Mouse (Mus musculus) heart, adult 8-10 months (tissue): Measurements from ENCODE around the gene Ttll11. TPM values are rescaled to one million over a fixed set of nuclear protein-coding genes. Genes with fewer than 3 reads are reported as not detected.

Experiments used
- DNase-seq: peaks from one replicate; pipeline ENCODE4 v3.0.0; 2022; ENCODE audit warnings: low spot score
- total RNA-seq, 4 experiments: library from RNA; stranded (reverse); gene quantifications; 2 replicates each; pipeline ENCODE4 v1.2.4; 2022

The Ttll11 gene
- total RNA-seq, 4 experiments from 2014 or later: 1.5 to 2.7 (median 1.8) TPM

- DNase-seq: no peak
Observed at GRCm38 (mm10) chr2:35728633-35729032, 251.1 kb downstream of the Ttll11 start.

DNA sequence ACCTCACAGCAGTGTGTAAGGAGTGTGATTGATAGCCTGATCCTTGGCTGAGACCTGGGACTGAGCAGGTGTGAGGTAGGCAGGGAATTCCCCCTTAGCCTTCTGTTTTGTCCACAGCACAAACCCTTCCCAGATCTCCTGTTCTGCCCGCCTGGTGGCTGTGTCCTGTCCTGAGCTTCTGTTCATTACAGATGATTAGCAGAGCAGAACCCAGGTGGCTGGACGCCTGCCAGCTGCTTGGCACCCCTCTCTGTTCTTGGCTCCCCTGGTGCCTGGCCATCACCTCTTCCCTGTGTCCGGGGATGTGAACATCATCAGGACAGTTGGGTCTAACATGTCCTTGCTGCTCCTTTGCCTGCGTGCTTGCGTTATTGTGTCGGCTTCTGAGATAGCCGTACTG is 256.0 kb downstream of the Ttll11 start:
- no peak for DNase-seq

DNA sequence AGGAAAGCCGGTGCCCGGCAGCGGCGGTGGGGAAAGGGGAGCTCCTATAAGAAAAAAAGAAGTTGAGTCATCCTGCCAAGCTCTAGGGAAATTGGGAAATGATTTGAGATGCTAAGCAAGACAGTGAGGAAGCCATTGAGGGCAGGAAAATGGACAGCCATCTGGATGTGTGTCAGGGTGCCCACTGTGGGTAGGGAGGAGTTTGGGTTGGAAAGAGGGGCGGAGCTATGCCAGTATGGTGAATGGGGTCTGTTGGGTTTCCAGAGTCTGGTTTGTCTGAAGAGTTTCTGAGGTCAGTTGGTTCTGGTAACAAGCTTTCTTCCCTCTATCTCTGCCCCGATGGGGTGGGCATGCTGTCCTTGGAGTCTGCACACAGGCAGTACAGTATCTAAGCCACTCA is 256.4 kb downstream of the Ttll11 start:
- no peak for DNase-seq

GRCm38 (mm10) chr2:35722821-35723220 is 256.9 kb downstream of the Ttll11 start:
- no peak for DNase-seq

DNA sequence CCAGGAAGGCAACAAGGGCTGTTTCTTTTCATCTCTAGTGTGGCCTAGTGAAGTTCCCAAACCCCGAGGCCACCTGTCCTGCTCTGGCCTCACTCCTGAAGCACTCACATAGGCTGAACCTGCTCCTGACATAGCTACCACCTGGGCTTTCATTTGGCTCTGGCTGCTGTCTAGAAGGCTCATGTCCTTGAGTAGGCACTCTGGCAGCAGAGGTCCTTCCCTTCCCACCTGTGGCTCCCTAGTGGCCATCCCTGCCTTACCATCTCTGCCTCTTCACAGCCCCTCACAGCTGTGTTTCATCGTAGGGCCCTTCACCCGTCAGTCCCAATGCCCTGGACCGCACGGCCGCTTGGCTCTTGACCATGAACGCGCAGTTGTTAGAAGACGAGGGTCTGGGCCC is 258.8 kb downstream of the Ttll11 start:
- no peak for DNase-seq

DNA sequence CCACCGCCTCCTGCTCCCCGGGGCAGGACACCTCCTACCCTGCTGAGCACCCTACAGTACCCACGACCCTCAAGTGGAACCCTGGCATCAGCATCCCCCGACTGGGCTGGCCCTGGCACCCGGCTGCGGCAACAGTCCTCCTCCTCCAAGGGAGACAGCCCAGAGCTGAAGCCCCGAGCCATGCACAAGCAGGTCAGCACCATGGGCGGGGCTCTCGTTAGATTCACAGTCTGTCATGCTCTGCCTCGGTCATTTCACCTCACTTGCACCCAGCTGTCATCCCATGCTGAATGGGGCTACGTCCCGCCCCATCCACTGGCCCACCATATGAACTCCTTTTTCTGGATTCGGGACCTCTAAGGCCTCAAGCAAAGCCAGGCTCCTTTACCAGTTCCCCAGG is 259.2 kb downstream of the Ttll11 start:
- no peak for DNase-seq

DNA sequence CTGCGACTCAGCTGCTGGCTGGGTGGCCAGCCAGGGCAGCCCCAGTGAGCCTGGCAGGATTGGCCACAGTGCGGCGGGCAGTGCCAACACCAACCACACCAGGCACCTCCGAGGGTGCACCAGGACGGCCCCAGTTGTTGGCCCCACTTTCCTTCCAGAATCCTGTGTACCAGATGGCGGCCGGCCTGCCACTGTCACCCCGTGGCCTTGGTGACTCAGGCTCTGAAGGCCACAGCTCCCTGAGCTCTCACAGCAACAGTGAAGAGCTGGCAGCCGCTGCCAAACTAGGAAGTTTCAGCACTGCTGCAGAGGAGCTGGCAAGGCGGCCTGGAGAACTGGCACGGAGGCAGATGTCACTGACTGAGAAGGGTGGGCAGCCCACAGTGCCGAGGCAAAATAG is 259.6 kb downstream of the Ttll11 start:
- no peak for DNase-seq

GRCm38 (mm10) chr2:35719230-35720005 is 260.3 kb downstream of the Ttll11 start:
- no peak for DNase-seq

GRCm38 (mm10) chr2:35718662-35719061 is 261.1 kb downstream of the Ttll11 start:
- DNase-seq: no peak

GRCm38 (mm10) chr2:35718003-35718500 is 261.7 kb downstream of the Ttll11 start:
- DNase-seq: no peak

DNA sequence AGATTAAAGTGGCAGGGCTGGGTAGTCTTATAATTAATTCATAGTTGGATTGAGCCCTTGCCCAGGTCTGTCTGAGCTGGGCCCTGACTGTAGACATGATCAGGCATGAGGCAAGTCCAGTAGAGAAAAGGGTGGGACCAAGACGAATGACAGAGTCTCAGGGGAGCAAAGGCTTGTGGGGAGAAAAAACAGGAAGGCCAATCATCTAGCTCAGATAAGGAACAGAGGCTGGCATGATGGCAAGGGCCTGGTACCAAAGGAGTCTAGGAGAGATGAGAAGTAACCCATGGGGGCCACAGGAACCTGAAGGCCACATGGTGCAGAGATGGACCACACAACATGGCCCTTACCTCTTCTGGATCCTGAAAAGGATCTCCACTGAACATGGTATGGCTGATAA is 263.5 kb downstream of the Ttll11 start:
- DNase-seq: no peak

GRCm38 (mm10) chr2:35715485-35715884 is 264.2 kb downstream of the Ttll11 start:
- DNase-seq: no peak

DNA sequence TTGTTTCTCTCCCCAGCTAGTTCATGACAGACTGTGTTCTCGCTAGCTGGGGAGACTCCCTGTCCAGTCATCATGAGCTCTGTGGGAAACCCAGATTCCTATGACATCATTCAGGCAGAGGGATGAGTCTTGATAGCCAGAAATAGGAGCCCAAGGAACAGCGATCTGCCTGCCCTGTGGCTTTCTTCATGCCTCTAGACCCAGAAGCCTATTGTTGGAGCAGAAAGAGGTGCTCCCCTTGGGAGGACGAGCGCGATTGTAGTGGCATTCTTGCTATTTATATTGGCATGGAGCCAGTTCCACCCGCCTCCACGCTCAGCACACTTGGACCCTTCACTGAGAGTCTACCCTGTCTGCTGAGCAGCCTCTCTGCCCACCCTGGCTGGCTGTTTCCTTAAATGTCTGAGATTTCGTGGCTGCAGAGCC is 265.0 kb downstream of the Ttll11 start:
- peak; percentile 65 for DNase-seq

- DNase-seq: no peak
Observed at GRCm38 (mm10) chr2:35713460-35713859, 266.3 kb downstream of the Ttll11 start.

DNA sequence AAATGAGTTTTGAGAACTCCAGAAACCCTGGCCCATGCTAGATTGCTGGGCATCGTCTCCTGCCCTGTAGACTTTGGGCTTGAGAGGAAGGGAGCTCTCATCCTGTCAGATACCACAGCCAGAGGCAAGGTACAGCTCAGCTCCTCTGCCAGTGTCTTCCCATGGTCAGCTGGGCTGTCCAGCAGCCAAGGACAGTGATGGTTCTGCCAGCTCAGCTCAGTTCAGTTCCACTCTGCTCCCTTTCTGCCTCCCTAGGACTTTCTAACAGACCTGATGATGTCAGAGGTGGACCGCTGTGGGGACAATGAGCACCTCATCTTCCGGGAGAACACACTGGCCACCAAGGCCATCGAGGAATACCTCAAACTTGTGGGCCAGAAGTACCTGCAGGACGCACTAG is 267.1 kb downstream of the Ttll11 start:
- DNase-seq: no peak

- no peak for DNase-seq
Observed at GRCm38 (mm10) chr2:35703241-35703640, 276.5 kb downstream of the Ttll11 start.

DNA sequence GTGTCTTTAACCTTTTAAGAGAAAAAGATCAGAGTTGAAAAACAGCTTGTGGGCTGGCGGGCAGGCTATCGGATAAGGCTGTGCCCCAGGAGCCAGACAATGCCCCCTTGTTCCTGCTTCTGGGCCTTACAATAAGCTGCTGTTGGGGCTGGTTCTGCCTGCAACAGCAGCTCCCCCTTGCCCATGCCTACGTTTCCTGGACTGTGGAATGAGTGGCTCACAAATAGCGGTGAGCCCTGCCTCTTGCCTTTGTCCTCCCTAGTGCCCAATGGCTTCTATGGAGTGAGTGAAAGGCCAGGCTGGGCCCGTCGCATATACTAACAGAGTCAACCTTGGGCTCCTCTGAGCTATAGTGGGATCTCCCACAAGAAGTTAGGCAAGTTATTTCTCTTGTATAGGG is 277.1 kb downstream of the Ttll11 start:
- no peak for DNase-seq

DNA sequence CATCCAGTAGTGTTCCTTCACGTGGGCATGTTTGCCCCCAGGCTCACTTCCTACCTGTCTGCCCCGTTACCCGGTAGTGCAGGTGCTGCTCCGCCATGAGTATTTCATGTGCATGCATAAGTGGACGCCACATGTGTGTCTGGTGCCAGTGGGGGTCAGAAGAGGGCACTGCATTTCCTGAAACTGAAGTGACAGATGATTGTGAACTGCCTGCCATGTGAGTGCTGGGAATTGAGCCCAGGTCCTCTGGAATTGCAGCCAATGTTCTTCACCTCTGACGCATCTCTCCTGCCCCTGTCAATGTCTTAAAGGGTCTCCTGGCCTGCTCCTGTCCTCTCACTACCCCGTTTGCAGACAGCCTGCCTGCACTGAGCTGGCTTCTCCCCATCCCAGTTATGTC is 277.7 kb downstream of the Ttll11 start:
- DNase-seq: no peak

Other genes starting within 250 kb of the Ttll11 start
- gene Ndufa8, start 69.5 kb upstream of the Ttll11 start, total RNA-seq: 100 to 1,000 TPM; 642 to 707 (median 697) TPM
- gene Morn5, start 69.5 kb upstream of the Ttll11 start, total RNA-seq: not detected
- 1 to 10 TPM; 2.5 to 6.0 (median 3.3) TPM for gene Lhx6, start 125.5 kb upstream of the Ttll11 start, total RNA-seq
- gene Mrrf, start 156.5 kb upstream of the Ttll11 start, total RNA-seq: 10 to 100 TPM; 40.5 to 44.0 (median 42.3) TPM
- 10 to 100 TPM; 31.0 to 37.1 (median 33.3) TPM for gene Rbm18, start 156.9 kb upstream of the Ttll11 start, total RNA-seq